Mouse (Mus musculus): ENCODE results near the gene Slc48a1.

DNA sequence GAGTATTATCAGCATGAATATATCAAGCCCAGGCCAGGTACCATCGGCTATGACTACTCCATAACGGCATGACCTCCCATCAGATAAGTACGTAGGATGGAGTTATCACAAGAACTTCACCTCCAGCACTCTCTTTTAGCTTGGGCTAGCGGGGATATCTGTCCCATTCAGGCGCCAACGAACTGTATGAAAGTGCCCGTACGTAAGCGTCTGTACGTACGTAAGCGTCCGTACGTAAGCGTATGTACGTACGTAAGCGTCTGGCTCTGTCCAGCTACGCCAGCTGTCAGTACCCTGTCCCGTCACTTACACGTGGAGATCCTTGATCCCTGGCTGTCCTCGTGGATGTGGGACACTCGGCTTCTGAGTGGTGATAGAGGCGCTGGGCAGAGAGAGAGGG lies 31.6 kb upstream of the Slc48a1 start:
- TF ChIP-seq CTCF (IDR thresholded peaks at IDR 0.05; ENCODE audit: low read depth) (no peak), EP300 (optimal IDR thresholded peaks at IDR 0.05) (no peak)
